Mouse (Mus musculus): ENCODE measurements around the gene Pvalb. TPM values are rescaled to one million over a fixed set of nuclear protein-coding genes. Genes with fewer than 3 reads are reported as not detected.

Pvalb gene
- polyA plus RNA-seq (2014; fragmentation: Nextera tagmentation; extraction: Ambion mirVana), result not detected in 2 replicates

DNA sequence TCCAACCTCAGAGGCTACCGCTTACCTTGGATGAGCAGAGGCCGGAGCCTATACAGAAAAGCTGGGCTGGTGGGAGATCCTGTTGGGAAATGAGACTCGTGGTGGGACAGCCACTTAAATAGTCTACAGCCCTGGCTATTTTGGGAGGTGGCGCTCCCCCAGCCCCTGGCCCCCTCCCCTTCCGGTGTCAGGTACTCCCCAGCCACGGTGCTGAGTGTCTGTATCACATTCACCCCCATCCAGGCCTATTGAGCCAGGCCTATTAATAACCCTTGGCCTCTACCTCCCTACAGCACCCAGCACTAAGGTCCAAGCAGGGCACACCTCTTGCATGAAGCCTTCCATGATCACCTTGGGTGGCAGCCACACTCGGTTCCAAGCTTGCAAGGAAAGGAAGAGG is at the start of gene Pvalb:
Gene Pvalb (minus strand): TSS at position 89 of the 400 bp plus-strand sequence.
- ATAC-seq (ENCODE audit: low FRiP score) (no peak), DNase-seq (ENCODE audit: low spot score, missing footprints) (no peak)
- 86% methylated on average over 7 of the region's 7 CpGs for WGBS

DNA sequence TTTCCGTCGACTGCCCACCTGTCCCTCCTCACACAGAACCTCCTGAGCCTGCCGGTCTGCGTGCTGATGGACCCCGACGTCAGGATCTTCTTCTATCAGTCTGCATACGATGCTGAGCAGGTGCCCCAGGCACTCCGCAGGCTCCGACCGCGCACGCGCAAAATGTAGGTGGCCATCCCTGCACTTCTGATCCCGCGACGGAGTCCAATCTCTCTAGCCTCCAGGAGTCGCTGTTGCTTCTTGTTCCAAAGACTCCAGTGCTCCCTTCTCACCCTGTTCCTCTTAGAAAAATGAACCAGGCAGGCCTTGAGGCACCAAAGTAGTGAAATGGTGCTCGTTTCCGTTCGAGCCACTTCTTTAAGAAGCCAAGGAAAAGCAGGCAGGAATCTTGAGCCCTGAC is 48.6 kb upstream of the Pvalb start:
- Histone ChIP-seq H3K36me3 (ENCODE audit: control insufficient read depth, insufficient read depth, low read length) (no peaks in the 10 kb centered on the region), H3K9ac (ENCODE audit: low read length) (no peak overlapping the region), H3K27me3 (ENCODE audit: control insufficient read depth, insufficient read depth, low read length) (no peaks in the 10 kb centered on the region), H3K4me1 (ENCODE audit: control insufficient read depth, insufficient read depth, low read length) (no peaks in the 10 kb centered on the region), H3K27ac (ENCODE audit: low read depth, low read length) (no peak overlapping the region), H3K9me3 (ENCODE audit: control insufficient read depth, low read length) (no peaks in the 10 kb centered on the region), H3K4me3 (ENCODE audit: low read depth, low read length) (no peak overlapping the region), H3K4me2 (no peak overlapping the region)
- DNase-seq (ENCODE audit: low spot score, missing footprints) (peak; percentile 91), ATAC-seq (ENCODE audit: low FRiP score) (no peak)
- WGBS, result 16% methylated on average over 20 of the region's 20 CpGs

More for the DNA sequence above, at the start of gene Pvalb:
- H3K4me1 ChIP-seq (ENCODE audit: control insufficient read depth, insufficient read depth, low read length), result no peaks in the 10 kb centered on the region
- H3K27ac ChIP-seq (ENCODE audit: low read depth, low read length), result no peak within 1 kb of the TSS
- H3K9ac ChIP-seq (ENCODE audit: low read length), result no peak within 1 kb of the TSS
- peaks cover 17% of the 10 kb centered on the region for H3K27me3 ChIP-seq (ENCODE audit: control insufficient read depth, insufficient read depth, low read length)
- H3K36me3 ChIP-seq (ENCODE audit: control insufficient read depth, insufficient read depth, low read length), result no peaks in the 10 kb centered on the region
- H3K9me3 ChIP-seq (ENCODE audit: control insufficient read depth, low read length), result no peaks in the 10 kb centered on the region
- H3K4me3 ChIP-seq (ENCODE audit: low read depth, low read length), result no peak within 1 kb of the TSS
- no peak within 1 kb of the TSS for H3K4me2 ChIP-seq

GRCm38 (mm10) chr15:78248410-78248809 is 42.2 kb upstream of the Pvalb start:
- Histone ChIP-seq H3K27me3 (ENCODE audit: control insufficient read depth, insufficient read depth, low read length) (no peaks in the 10 kb centered on the region), H3K4me1 (ENCODE audit: control insufficient read depth, insufficient read depth, low read length) (no peaks in the 10 kb centered on the region), H3K4me2 (no peak overlapping the region), H3K9me3 (ENCODE audit: control insufficient read depth, low read length) (no peaks in the 10 kb centered on the region), H3K36me3 (ENCODE audit: control insufficient read depth, insufficient read depth, low read length) (no peaks in the 10 kb centered on the region), H3K4me3 (ENCODE audit: low read depth, low read length) (no peak overlapping the region), H3K9ac (ENCODE audit: low read length) (no peak overlapping the region), H3K27ac (ENCODE audit: low read depth, low read length) (no peak overlapping the region)
- no peak for DNase-seq (ENCODE audit: low spot score, missing footprints)
- ATAC-seq (ENCODE audit: low FRiP score), result no peak
- 79% methylated on average over 3 of the region's 3 CpGs for whole genome bisulfite sequencing

- 70% methylated on average over 2 of the region's 2 CpGs for WGBS
- H3K4me2 ChIP-seq, result no peak overlapping the region
- H3K4me1 ChIP-seq (ENCODE audit: control insufficient read depth, insufficient read depth, low read length), result no peaks in the 10 kb centered on the region
- ATAC-seq (ENCODE audit: low FRiP score) (no peak), DNase-seq (ENCODE audit: low spot score, missing footprints) (no peak)
- no peaks in the 10 kb centered on the region for H3K9me3 ChIP-seq (ENCODE audit: control insufficient read depth, low read length)
- no peaks in the 10 kb centered on the region for H3K36me3 ChIP-seq (ENCODE audit: control insufficient read depth, insufficient read depth, low read length)
- H3K27ac ChIP-seq (ENCODE audit: low read depth, low read length), result no peak overlapping the region
- no peak overlapping the region for H3K9ac ChIP-seq (ENCODE audit: low read length)
- H3K27me3 ChIP-seq (ENCODE audit: control insufficient read depth, insufficient read depth, low read length), result no peaks in the 10 kb centered on the region
- no peak overlapping the region for H3K4me3 ChIP-seq (ENCODE audit: low read depth, low read length)
Measured at GRCm38 (mm10) chr15:78247659-78248058, 41.5 kb upstream of the Pvalb start.

GRCm38 (mm10) chr15:78246143-78247116 is 40.2 kb upstream of the Pvalb start:
- Histone ChIP-seq H3K4me2 (no peak overlapping the region), H3K9ac (ENCODE audit: low read length) (no peak overlapping the region), H3K4me3 (ENCODE audit: low read depth, low read length) (no peak overlapping the region), H3K36me3 (ENCODE audit: control insufficient read depth, insufficient read depth, low read length) (no peaks in the 10 kb centered on the region), H3K27me3 (ENCODE audit: control insufficient read depth, insufficient read depth, low read length) (no peaks in the 10 kb centered on the region), H3K9me3 (ENCODE audit: control insufficient read depth, low read length) (no peaks in the 10 kb centered on the region), H3K4me1 (ENCODE audit: control insufficient read depth, insufficient read depth, low read length) (no peaks in the 10 kb centered on the region), H3K27ac (ENCODE audit: low read depth, low read length) (no peak overlapping the region)
- 82% methylated on average over 18 of the region's 18 CpGs for WGBS
- no peak for ATAC-seq (ENCODE audit: low FRiP score)
- DNase-seq (ENCODE audit: low spot score, missing footprints), result no peak

DNA sequence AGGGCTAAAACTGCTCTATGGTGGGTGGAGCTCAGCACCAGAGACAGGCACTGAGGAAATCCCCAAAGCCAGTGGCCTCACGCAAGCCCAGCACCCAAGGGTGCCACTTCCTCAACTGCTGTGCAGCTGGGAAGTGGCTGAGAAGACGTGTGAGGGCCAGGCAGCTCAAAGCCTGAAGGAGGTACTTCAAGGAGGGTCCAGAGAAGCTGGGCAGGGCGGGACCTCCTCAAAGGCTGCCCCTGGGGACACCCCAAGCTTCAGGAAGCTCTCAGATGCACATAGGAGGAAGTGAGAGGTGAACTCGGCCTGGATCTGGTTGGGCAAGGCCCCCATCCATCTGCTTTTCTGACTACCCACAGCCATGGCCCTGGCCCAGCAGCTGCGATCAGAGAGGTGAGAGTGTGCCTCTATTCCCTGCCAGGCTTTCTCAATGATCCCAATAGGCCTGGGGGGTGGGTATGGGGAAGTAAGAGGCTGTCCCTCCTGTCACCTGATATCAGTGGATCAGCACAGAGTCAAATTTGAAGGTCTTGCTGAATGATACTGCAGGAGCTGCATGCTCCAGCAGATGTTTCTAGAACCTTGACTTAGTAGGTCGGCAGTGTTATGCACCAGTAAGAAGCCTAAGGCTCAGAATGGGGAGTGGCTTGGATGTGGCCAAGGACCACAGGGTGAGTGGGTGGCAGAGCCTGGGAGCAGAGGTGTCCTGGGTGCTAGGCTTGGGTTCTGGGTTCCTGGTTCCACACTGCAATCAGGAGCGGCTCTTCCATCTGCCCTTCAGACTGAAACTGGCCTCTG is 38.7 kb upstream of the Pvalb start, which contains the start of gene Ncf4:
Gene Ncf4 (plus strand): TSS at position 107 of the 798 bp plus-strand sequence.
- Histone ChIP-seq H3K9me3 (ENCODE audit: control insufficient read depth, low read length) (no peaks in the 10 kb centered on the region), H3K9ac (ENCODE audit: low read length) (no peak within 1 kb of the TSS), H3K27ac (ENCODE audit: low read depth, low read length) (no peak within 1 kb of the TSS), H3K27me3 (ENCODE audit: control insufficient read depth, insufficient read depth, low read length) (no peaks in the 10 kb centered on the region), H3K4me2 (no peak within 1 kb of the TSS), H3K4me3 (ENCODE audit: low read depth, low read length) (no peak within 1 kb of the TSS), H3K36me3 (ENCODE audit: control insufficient read depth, insufficient read depth, low read length) (no peaks in the 10 kb centered on the region), H3K4me1 (ENCODE audit: control insufficient read depth, insufficient read depth, low read length) (no peaks in the 10 kb centered on the region)
- no peak for ATAC-seq (ENCODE audit: low FRiP score)
- WGBS, result 70% methylated on average over 7 of the region's 7 CpGs
- DNase-seq (ENCODE audit: low spot score, missing footprints), result no peak

DNA sequence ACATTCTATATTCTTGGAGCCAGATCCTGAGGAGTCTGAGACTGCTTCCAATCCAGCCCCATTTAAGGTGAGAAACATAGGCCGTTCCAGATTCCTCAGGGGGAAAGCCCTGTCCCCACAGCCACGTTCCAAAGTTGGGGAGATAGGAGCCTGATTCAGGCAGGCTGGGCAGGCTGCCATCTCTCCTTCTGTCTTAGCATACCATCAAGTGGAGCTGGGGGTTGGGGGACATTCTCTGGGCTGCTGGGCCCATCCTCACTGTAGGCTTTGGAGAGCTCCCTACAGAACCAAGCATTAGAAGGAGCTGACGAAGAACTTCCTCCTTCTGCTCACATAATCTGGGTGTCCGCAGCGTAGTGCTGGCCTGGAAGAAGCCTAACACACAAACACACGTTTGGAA is 37.6 kb upstream of the Pvalb start:
- no peaks in the 10 kb centered on the region for H3K4me1 ChIP-seq (ENCODE audit: control insufficient read depth, insufficient read depth, low read length)
- no peaks in the 10 kb centered on the region for H3K36me3 ChIP-seq (ENCODE audit: control insufficient read depth, insufficient read depth, low read length)
- no peak overlapping the region for H3K9ac ChIP-seq (ENCODE audit: low read length)
- no peak overlapping the region for H3K4me2 ChIP-seq
- no peak overlapping the region for H3K4me3 ChIP-seq (ENCODE audit: low read depth, low read length)
- no peak for DNase-seq (ENCODE audit: low spot score, missing footprints)
- no peak for ATAC-seq (ENCODE audit: low FRiP score)
- H3K27me3 ChIP-seq (ENCODE audit: control insufficient read depth, insufficient read depth, low read length), result no peaks in the 10 kb centered on the region
- WGBS, result 80% methylated on average over 6 of the region's 6 CpGs
- H3K27ac ChIP-seq (ENCODE audit: low read depth, low read length), result no peak overlapping the region
- no peaks in the 10 kb centered on the region for H3K9me3 ChIP-seq (ENCODE audit: control insufficient read depth, low read length)

- DNase-seq (ENCODE audit: low spot score, missing footprints) (no peak), ATAC-seq (ENCODE audit: low FRiP score) (no peak)
- no peaks in the 10 kb centered on the region for H3K9me3 ChIP-seq (ENCODE audit: control insufficient read depth, low read length)
- no peaks in the 10 kb centered on the region for H3K4me1 ChIP-seq (ENCODE audit: control insufficient read depth, insufficient read depth, low read length)
- no peak overlapping the region for H3K27ac ChIP-seq (ENCODE audit: low read depth, low read length)
- no peak overlapping the region for H3K9ac ChIP-seq (ENCODE audit: low read length)
- no peaks in the 10 kb centered on the region for H3K36me3 ChIP-seq (ENCODE audit: control insufficient read depth, insufficient read depth, low read length)
- no peak overlapping the region for H3K4me2 ChIP-seq
- no peak overlapping the region for H3K4me3 ChIP-seq (ENCODE audit: low read depth, low read length)
- WGBS, result 77% methylated on average over 8 of the region's 8 CpGs
- no peaks in the 10 kb centered on the region for H3K27me3 ChIP-seq (ENCODE audit: control insufficient read depth, insufficient read depth, low read length)
Measured at GRCm38 (mm10) chr15:78243061-78243460, 36.9 kb upstream of the Pvalb start.

DNA sequence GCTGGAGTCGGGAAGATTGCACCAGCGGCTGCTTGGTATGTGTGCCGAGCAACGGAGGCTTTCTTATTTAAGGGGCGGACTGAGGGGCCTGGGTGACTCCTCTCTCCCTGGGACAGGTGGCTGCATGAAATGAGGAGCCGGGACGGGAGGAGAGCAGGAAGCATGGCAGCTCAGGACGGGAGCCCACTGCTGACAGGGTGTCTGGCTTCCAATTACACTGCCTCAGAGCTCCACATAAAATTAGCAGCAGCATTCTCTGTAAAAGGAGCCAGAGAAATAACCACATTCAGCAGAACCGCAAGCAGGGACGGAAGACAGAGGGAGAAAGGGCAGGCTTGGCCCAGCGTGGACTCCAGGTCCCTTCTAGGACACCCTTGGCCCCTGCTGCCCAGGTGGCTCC is 35.1 kb upstream of the Pvalb start:
- Histone ChIP-seq H3K27ac (ENCODE audit: low read depth, low read length) (no peak overlapping the region), H3K27me3 (ENCODE audit: control insufficient read depth, insufficient read depth, low read length) (no peaks in the 10 kb centered on the region), H3K4me1 (ENCODE audit: control insufficient read depth, insufficient read depth, low read length) (no peaks in the 10 kb centered on the region), H3K9ac (ENCODE audit: low read length) (no peak overlapping the region), H3K36me3 (ENCODE audit: control insufficient read depth, insufficient read depth, low read length) (no peaks in the 10 kb centered on the region), H3K9me3 (ENCODE audit: control insufficient read depth, low read length) (no peaks in the 10 kb centered on the region), H3K4me3 (ENCODE audit: low read depth, low read length) (no peak overlapping the region), H3K4me2 (no peak overlapping the region)
- WGBS, result 61% methylated on average over 11 of the region's 11 CpGs
- DNase-seq (ENCODE audit: low spot score, missing footprints) (no peak), ATAC-seq (ENCODE audit: low FRiP score) (no peak)
